In genomic region chr9:112236551-112236950, GRCm38 (mm10) we compare ENCODE assay signal across 24 mouse cellular contexts. TPM values are rescaled to one million over a fixed set of nuclear protein-coding genes. Genes with fewer than 3 reads are reported as not detected.
DNase-seq lines count a peak whose midpoint lies in the region; ATAC-seq and TF ChIP-seq lines count a peak whose summit lies in the region.
"Had no signal": no experiment of that assay in that cellular context is flagged by ENCODE, and none has a peak within 500 bp of the region (broad histone marks: within the 10 kb centered on the region; RNA-seq: fewer than 3 reads in every experiment).

No protein-coding gene starts in this region.

- peaks cover 11% of the 10 kb centered on the region for H3K4me1 ChIP-seq in hindbrain, embryonic 13.5 days (replicated peaks)
- H3K4me1 ChIP-seq in hindbrain, postnatal 0 days (ENCODE audit: insufficient read depth, low read length): no peaks in the 10 kb centered on the region; the same call in 1 of the 2 replicates
- H3K4me1 ChIP-seq in cortical plate, adult 2 months (ENCODE audit: control insufficient read depth, insufficient read depth, low read length): peaks cover 3% of the 10 kb centered on the region; the same call in 1 of the 2 replicates
- H3K4me1 ChIP-seq: liver, embryonic 13.5 days; stomach, embryonic 15.5 days had no signal

- H3K27ac ChIP-seq in hindbrain, embryonic 13.5 days: no peak overlapping the region
- H3K27ac ChIP-seq in hindbrain, postnatal 0 days: no peak overlapping the region
- H3K27ac ChIP-seq in left cerebral cortex, adult 2 months: peak overlapping the region; percentile 93; the same call in 1 of the 2 replicates
- H3K27ac ChIP-seq in cortical plate, adult 2 months (ENCODE audit: insufficient read depth, low read length): no peak overlapping the region
- H3K27ac ChIP-seq: embryonic facial prominence, embryonic 13.5 days; forebrain, embryonic 10.5 days; limb, embryonic 10.5 days; limb, embryonic 15.5 days; liver, embryonic 13.5 days; stomach, embryonic 15.5 days had no signal

- H3K4me3 ChIP-seq in hindbrain, embryonic 13.5 days: no peak overlapping the region
- no peak overlapping the region for H3K4me3 ChIP-seq in hindbrain, postnatal 0 days (ENCODE audit: low read length)
- peak overlapping the region; percentile 66 for H3K4me3 ChIP-seq in left cerebral cortex, adult 2 months
- H3K4me3 ChIP-seq in cortical plate, adult 2 months (ENCODE audit: insufficient read depth, low read length): peak overlapping the region; percentile 85
- H3K4me3 ChIP-seq: embryonic facial prominence, embryonic 13.5 days; limb, embryonic 10.5 days; limb, embryonic 15.5 days; liver, embryonic 13.5 days; megakaryocyte, embryonic 14.5 days; stomach, embryonic 15.5 days had no signal

- H3K4me2 ChIP-seq in hindbrain, embryonic 13.5 days: 0 out of 2 replicates have a peak overlapping the region, but pooled peaks have one; percentile 6
- H3K4me2 ChIP-seq in hindbrain, postnatal 0 days (ENCODE audit: low read depth, low read length): no peak overlapping the region
- H3K4me2 ChIP-seq: limb, embryonic 15.5 days; liver, embryonic 13.5 days; stomach, embryonic 15.5 days had no signal

- no peak for DNase-seq in hindbrain, postnatal 0 days (ENCODE audit: low spot score)
- no peak for DNase-seq in left cerebral cortex, adult 2 months (ENCODE audit: extremely low spot score in 1 of 2, low spot score in 2 of 2)
- no peak for DNase-seq in left cerebral cortex, postnatal 4 days
- peak; percentile 13 for DNase-seq in brain, embryonic 14.5 days (ENCODE audit: low read depth)
- DNase-seq: adrenal gland, postnatal 25 days; B cell, adult 2 months; gastrocnemius, postnatal 14 days; heart, postnatal 14 days; kidney, postnatal 25 days; liver, embryonic 13.5 days; lung, adult 18-20 months; lung, postnatal 4 days; right cerebral cortex, postnatal 25 days had no signal

- no peaks in the 10 kb centered on the region for H3K36me3 ChIP-seq in hindbrain, embryonic 13.5 days
- no peaks in the 10 kb centered on the region for H3K36me3 ChIP-seq in hindbrain, postnatal 0 days (ENCODE audit: insufficient read depth, low read length)
- H3K36me3 ChIP-seq: embryonic facial prominence, embryonic 13.5 days; forebrain, embryonic 10.5 days; limb, embryonic 10.5 days; limb, embryonic 15.5 days; liver, embryonic 13.5 days; stomach, embryonic 15.5 days had no signal

- TF ChIP-seq CTCF in hindbrain, postnatal 0 days (IDR thresholded peaks at IDR 0.05; ENCODE audit: low read depth): no peak
- no peak for TF ChIP-seq CTCF in left cerebral cortex, adult 2 months (IDR thresholded peaks at IDR 0.05)
- TF ChIP-seq CTCF in brain, embryonic 14.5 days (IDR thresholded peaks at IDR 0.05; ENCODE audit: borderline replicate concordance, extremely low read depth, insufficient read depth, insufficient read length): no peak
- no peak for TF ChIP-seq CTCF in cortical plate, adult 2 months (IDR thresholded peaks at IDR 0.05; ENCODE audit: extremely low read depth, insufficient read depth, low read length)

- no peak for TF ChIP-seq POLR2A in brain, embryonic 14.5 days (IDR thresholded peaks at IDR 0.05; ENCODE audit: borderline replicate concordance, extremely low read depth, insufficient read depth, insufficient read length, poor library complexity, severe bottlenecking)
- TF ChIP-seq POLR2A in cortical plate, adult 2 months (IDR thresholded peaks at IDR 0.05; ENCODE audit: extremely low read depth, insufficient read depth, low read length): no peak

- WGBS in hindbrain, embryonic 13.5 days: 78% methylated on average over 8 of the region's 8 CpGs
- 62% methylated on average over 7 of the region's 8 CpGs for WGBS in hindbrain, postnatal 0 days

- no peak overlapping the region for H3K9ac ChIP-seq in hindbrain, embryonic 13.5 days
- H3K9ac ChIP-seq in hindbrain, postnatal 0 days (replicated peaks; ENCODE audit: low read length): no peak overlapping the region
- H3K9ac ChIP-seq: embryonic facial prominence, embryonic 13.5 days; limb, embryonic 15.5 days; liver, embryonic 13.5 days; stomach, embryonic 15.5 days had no signal

- peaks cover 21% of the 10 kb centered on the region; the same call in 1 of the 2 replicates for H3K27me3 ChIP-seq in hindbrain, embryonic 13.5 days
- H3K27me3 ChIP-seq in hindbrain, postnatal 0 days (ENCODE audit: insufficient read depth, low read length): no peaks in the 10 kb centered on the region

- intact Hi-C loops in left cerebral cortex, adult 2 months (cut with DNase I): loop anchor here (2.0 to 10.0 kb wide), 8 partner anchors 106 to 1206 kb away; no protein-coding TSS in a partner anchor
- intact Hi-C loops in left cerebral cortex, postnatal 4 days (cut with DNase I): loop anchor here (10.0 kb wide), 2 partner anchors 208 to 1398 kb away; no protein-coding TSS in a partner anchor

- ATAC-seq in hindbrain, embryonic 13.5 days (ENCODE audit: low FRiP score): no peak
- ATAC-seq in hindbrain, postnatal 0 days: no peak
- ATAC-seq: intestine, postnatal 0 days; lung, postnatal 0 days had no signal

- no peaks in the 10 kb centered on the region for H3K9me3 ChIP-seq in hindbrain, embryonic 13.5 days
- no peaks in the 10 kb centered on the region for H3K9me3 ChIP-seq in hindbrain, postnatal 0 days (ENCODE audit: low read length)
- H3K9me3 ChIP-seq: embryonic facial prominence, embryonic 13.5 days; forebrain, embryonic 10.5 days; limb, embryonic 10.5 days; limb, embryonic 15.5 days; liver, embryonic 13.5 days; megakaryocyte, embryonic 14.5 days; stomach, embryonic 15.5 days had no signal

RNA-seq across cellular contexts. Expression of gene Arpp21, which starts 0.8 kb away (rescaled TPM):
- polyA plus RNA-seq in hindbrain, embryonic 13.5 days (2015; fragmentation: Nextera tagmentation; extraction: Ambion mirVana): 40.2 and 44.0 TPM in 2 replicates
- total RNA-seq in hindbrain, postnatal 0 days (2014; rRNA removed): 80.5 and 88.0 TPM in 2 replicates
- polyA plus RNA-seq in hindbrain, postnatal 0 days (2015; fragmentation: Nextera tagmentation; extraction: Ambion mirVana): 60.9 and 64.6 TPM in 2 replicates
- total RNA-seq in left cerebral cortex, adult 2 months (2021): 100 to 1,000 TPM; 762 to 763 TPM
- total RNA-seq in left cerebral cortex, postnatal 4 days (2021): 100 to 1,000 TPM; 459 to 577 TPM
- 47.1 and 48.1 TPM in 2 replicates for polyA plus RNA-seq in brain, embryonic 14.5 days (2012; rRNA removed)
- polyA plus RNA-seq in cortical plate, adult 2 months (2012; rRNA removed): 521 and 601 TPM in 2 replicates
- total RNA-seq: adrenal gland, adult 18-20 months; adrenal gland, postnatal 25 days had no signal
- polyA plus RNA-seq: lung, postnatal 0 days had no signal

Comparison
In these comparisons a context has a peak if more than half of its experiments do, and no peak if none do; other contexts are left out.
1. H3K4me3 ChIP-seq: peak in left cerebral cortex, adult 2 months (single experiment) and cortical plate, adult 2 months (single experiment); none in hindbrain, embryonic 13.5 days (single experiment) and hindbrain, postnatal 0 days (single experiment).